In genomic region chrX:134058987-134059712, GRCm38 (mm10) we compare ENCODE assay signal across 8 mouse cellular contexts. TPM values are rescaled to one million over a fixed set of nuclear protein-coding genes. Genes with fewer than 3 reads are reported as not detected.
DNase-seq lines count a peak whose midpoint lies in the region; ATAC-seq and TF ChIP-seq lines count a peak whose summit lies in the region.

Gene Cstf2 (plus strand): TSS chrX:134059187.

- peak within 1 kb of the TSS; percentile 88 for H3K27ac ChIP-seq in forebrain, postnatal 0 days (ENCODE audit: low read depth, low read length)
- peak within 1 kb of the TSS; percentile 92 for H3K27ac ChIP-seq in lung, embryonic 15.5 days

- peak within 1 kb of the TSS; percentile 64 for H3K9ac ChIP-seq in forebrain, postnatal 0 days
- H3K9ac ChIP-seq in lung, embryonic 15.5 days, result peak within 1 kb of the TSS; percentile 72

- peak within 1 kb of the TSS; percentile 79 for H3K4me3 ChIP-seq in G1E (ENCODE audit: low read depth, low read length)
- peak within 1 kb of the TSS; percentile 54 for H3K4me3 ChIP-seq in forebrain, postnatal 0 days (ENCODE audit: low read depth, low read length)
- H3K4me3 ChIP-seq in lung, embryonic 15.5 days, result peak within 1 kb of the TSS; percentile 65

- H3K36me3 ChIP-seq in G1E (replicated peaks), result peaks cover 30% of the 10 kb centered on the region
- no peaks in the 10 kb centered on the region for H3K36me3 ChIP-seq in forebrain, postnatal 0 days (ENCODE audit: insufficient read depth)
- peaks cover 14% of the 10 kb centered on the region; the same call in 1 of the 2 replicates for H3K36me3 ChIP-seq in lung, embryonic 15.5 days

- peak; percentile 84 for ATAC-seq in G1E (ENCODE audit: extremely low read depth, insufficient number of reproducible peaks, low FRiP score, poor library complexity, severe bottlenecking)
- peak; percentile 98 for ATAC-seq in forebrain, postnatal 0 days
- ATAC-seq in lung, embryonic 15.5 days (ENCODE audit: borderline replicate concordance, extremely low read depth, low FRiP score, low TSS enrichment), result peak; percentile 99

- peaks cover 7% of the 10 kb centered on the region for H3K4me1 ChIP-seq in G1E (ENCODE audit: insufficient read depth, low read depth, low read length)
- no peaks in the 10 kb centered on the region for H3K4me1 ChIP-seq in forebrain, postnatal 0 days (ENCODE audit: insufficient read depth)
- H3K4me1 ChIP-seq in lung, embryonic 15.5 days, result no peaks in the 10 kb centered on the region

- no peaks in the 10 kb centered on the region for H3K27me3 ChIP-seq in G1E (ENCODE audit: insufficient read depth, low read length)
- no peaks in the 10 kb centered on the region for H3K27me3 ChIP-seq in forebrain, postnatal 0 days (ENCODE audit: insufficient read depth, low read length)
- H3K27me3 ChIP-seq in lung, embryonic 15.5 days, result no peaks in the 10 kb centered on the region

- WGBS in forebrain, postnatal 0 days, result 36% methylated on average over 70 of the region's 77 CpGs
- 23% methylated on average over 61 of the region's 77 CpGs for WGBS in lung, embryonic 15.5 days

- TF ChIP-seq CTCF in G1E (IDR thresholded peaks at IDR 0.05; ENCODE audit: low read depth, low read length), result no peak
- TF ChIP-seq CTCF in forebrain, postnatal 0 days (IDR thresholded peaks at IDR 0.05; ENCODE audit: low read depth), result peak; percentile 29

- DNase-seq in G1E (ENCODE audit: low spot score), result peak; percentile 67
- DNase-seq in cerebellum, adult 18-20 months, result peak; percentile 93 to 94
- DNase-seq in forebrain, postnatal 0 days, result peak; percentile 93
- DNase-seq in heart, postnatal 4 days, result peak; percentile 95
- DNase-seq in layer of hippocampus, adult 8-10 months (ENCODE audit: low spot score in 2 of 2), result peak; percentile 92 to 93
- peak; percentile 91 for DNase-seq in ovary, adult 18-20 months (ENCODE audit: low spot score)
- peak; percentile 87 for DNase-seq in thymus, postnatal 0 days (ENCODE audit: low spot score)

- H3K4me2 ChIP-seq in forebrain, postnatal 0 days (ENCODE audit: low read depth), result peak within 1 kb of the TSS; percentile 42
- peak within 1 kb of the TSS; percentile 54 for H3K4me2 ChIP-seq in lung, embryonic 15.5 days

- H3K9me3 ChIP-seq in G1E (replicated peaks), result no peaks in the 10 kb centered on the region
- no peaks in the 10 kb centered on the region for H3K9me3 ChIP-seq in forebrain, postnatal 0 days (ENCODE audit: low read length)
- no peaks in the 10 kb centered on the region for H3K9me3 ChIP-seq in lung, embryonic 15.5 days

RNA-seq across cellular contexts. Expression of gene Cstf2, which starts in this region (rescaled TPM):
- total RNA-seq in G1E (2014; fragmentation: Nextera tagmentation), result 83.9 and 105 TPM in 2 replicates
- total RNA-seq in G1E (2017), result 81.0 and 104 TPM in 2 replicates
- polyA plus RNA-seq in G1E (2012), result 37.6 and 69.7 TPM in 2 replicates
- total RNA-seq in forebrain, postnatal 0 days (2014; rRNA removed), result 72.6 and 79.4 TPM in 2 replicates
- polyA plus RNA-seq in forebrain, postnatal 0 days (2015; fragmentation: Nextera tagmentation; extraction: Ambion mirVana), result 30.8 and 38.3 TPM in 2 replicates
- total RNA-seq in heart, postnatal 4 days (2021), result 10 to 100 TPM; 28.7 to 29.2 TPM
- total RNA-seq in layer of hippocampus, adult 8-10 months (2022), result 100 to 1,000 TPM in 3 of 4 experiments, 10 to 100 TPM in 1; 98.4 to 112 (median 107) TPM
- 48.1 and 48.9 TPM in 2 replicates for polyA plus RNA-seq in lung, embryonic 15.5 days (2015; fragmentation: Nextera tagmentation; extraction: Ambion mirVana)
- 53.6 and 54.1 TPM in 2 replicates for polyA plus RNA-seq in thymus, postnatal 0 days (2015; fragmentation: Nextera tagmentation; extraction: Ambion mirVana)

Comparison
In these comparisons a context has a peak if more than half of its experiments do, and no peak if none do; other contexts are left out.
1. Peak in every context shown above with its lines: DNase-seq, ATAC-seq, H3K4me3 ChIP-seq and H3K27ac ChIP-seq.